Mouse (Mus musculus) T-helper 1 cell (primary cell): ENCODE results near the gene Gpr107.

ENCODE experiments used
- in situ Hi-C: fragments of 300-600 bp; cut with MboI, MseI; formaldehyde crosslinking; loops from one replicate; pipeline ENCODE4 v1.15.1; 2025; ENCODE audit warnings: high pct_unique_total_duplicates

Gene Gpr107

GRCm38 (mm10) chr2:31126048-31126447 lies 26.1 kb upstream of the Gpr107 start:
- in situ Hi-C loops = no loop called here

GRCm38 (mm10) chr2:31127219-31127618 lies 24.9 kb upstream of the Gpr107 start:
- in situ Hi-C loops = no loop called here

- in situ Hi-C loops = no loop called here
Observed at GRCm38 (mm10) chr2:31127899-31128298, 24.2 kb upstream of the Gpr107 start.

GRCm38 (mm10) chr2:31129742-31130518 lies 22.2 kb upstream of the Gpr107 start:
- in situ Hi-C loops = no loop called here

GRCm38 (mm10) chr2:31130815-31131299 lies 21.3 kb upstream of the Gpr107 start:
- in situ Hi-C loops = no loop called here

- in situ Hi-C loops = no loop called here
Observed at GRCm38 (mm10) chr2:31132682-31133081, 19.4 kb upstream of the Gpr107 start.

GRCm38 (mm10) chr2:31133981-31134380 lies 18.1 kb upstream of the Gpr107 start:
- in situ Hi-C loops = no loop called here

- in situ Hi-C loops = no loop called here
Observed at GRCm38 (mm10) chr2:31135512-31135931, 16.6 kb upstream of the Gpr107 start.

- in situ Hi-C loops = no loop called here
Observed at GRCm38 (mm10) chr2:31136338-31136737, 15.8 kb upstream of the Gpr107 start.

- in situ Hi-C loops = no loop called here
Observed at GRCm38 (mm10) chr2:31137018-31137590, 15.0 kb upstream of the Gpr107 start.

- in situ Hi-C loops = no loop called here
Observed at GRCm38 (mm10) chr2:31139174-31139632, 12.9 kb upstream of the Gpr107 start.

- in situ Hi-C loops = loop anchor here (5.0 kb wide), 2 partner anchors 33 to 113 kb away; no protein-coding TSS in a partner anchor
Observed at GRCm38 (mm10) chr2:31139991-31140771, 11.9 kb upstream of the Gpr107 start.

GRCm38 (mm10) chr2:31140772-31141073 lies 11.4 kb upstream of the Gpr107 start:
- in situ Hi-C loops = loop anchor here (5.0 kb wide), 2 partner anchors 33 to 113 kb away; no protein-coding TSS in a partner anchor

GRCm38 (mm10) chr2:31141074-31141866 lies 10.8 kb upstream of the Gpr107 start:
- in situ Hi-C loops = loop anchor here (5.0 kb wide), 2 partner anchors 34 to 114 kb away; no protein-coding TSS in a partner anchor

GRCm38 (mm10) chr2:31141867-31142454 lies 10.2 kb upstream of the Gpr107 start, which contains the start of gene Fnbp1:
Gene Fnbp1 (minus strand): TSS chr2:31142008.
- in situ Hi-C loops = loop anchor here (5.0 kb wide), 2 partner anchors 35 to 115 kb away; no protein-coding TSS in a partner anchor

GRCm38 (mm10) chr2:31142505-31142904 lies 9.6 kb upstream of the Gpr107 start:
- in situ Hi-C loops = loop anchor here (5.0 kb wide), 2 partner anchors 35 to 115 kb away; no protein-coding TSS in a partner anchor

GRCm38 (mm10) chr2:31143326-31143725 lies 8.8 kb upstream of the Gpr107 start:
- in situ Hi-C loops = loop anchor here (5.0 kb wide), 2 partner anchors 36 to 116 kb away; no protein-coding TSS in a partner anchor

- in situ Hi-C loops = loop anchor here (5.0 kb wide), 2 partner anchors 37 to 117 kb away; no protein-coding TSS in a partner anchor
Observed at GRCm38 (mm10) chr2:31143768-31144695, 8.1 kb upstream of the Gpr107 start.

- in situ Hi-C loops = loop anchor here (5.0 kb wide), 2 partner anchors 38 to 118 kb away; no protein-coding TSS in a partner anchor
Observed at GRCm38 (mm10) chr2:31144901-31145300, 7.2 kb upstream of the Gpr107 start.
